Mouse (Mus musculus): ENCODE measurements around the gene Atn1.

GRCm38 (mm10) chr6:124703789-124704188, 52.5 kb downstream of the Atn1 start:
- TF ChIP-seq CTCF (IDR thresholded peaks at IDR 0.05; ENCODE audit: low read depth) (no peak), EP300 (IDR thresholded peaks at IDR 0.05; ENCODE audit: low read depth) (no peak)

All from heart, postnatal 0 days (tissue).